Mouse (Mus musculus) kidney, postnatal 4 days (tissue): ENCODE data around the gene Wt1.

Experiments used
- DNase-seq, 2 experiments: peaks; one replicate each; pipeline ENCODE4 v3.0.0; 2021; ENCODE audit warnings: mixed read lengths in 2 of 2

Gene Wt1

GRCm38 (mm10) chr2:105126691-105127530, 582 bp downstream of the Wt1 start:
- peak; percentile 61 to 73 for DNase-seq

- DNase-seq = peak; percentile 43 to 55
Measured at GRCm38 (mm10) chr2:105127531-105128480, 1.5 kb downstream of the Wt1 start.

GRCm38 (mm10) chr2:105128564-105128963, 2.2 kb downstream of the Wt1 start:
- DNase-seq = peak; percentile 32 to 53

GRCm38 (mm10) chr2:105130351-105131060, 4.2 kb downstream of the Wt1 start:
- peak; percentile 67 to 79 for DNase-seq

GRCm38 (mm10) chr2:105131061-105131810, 4.9 kb downstream of the Wt1 start:
- no peak for DNase-seq

- DNase-seq = no peak
Measured at GRCm38 (mm10) chr2:105131811-105132100, 5.4 kb downstream of the Wt1 start.

- DNase-seq = peak; percentile 73 to 83
Measured at GRCm38 (mm10) chr2:105132300-105132699, 6.0 kb downstream of the Wt1 start.

GRCm38 (mm10) chr2:105132933-105133795, 6.8 kb downstream of the Wt1 start:
- peak; percentile 32 to 52 for DNase-seq

GRCm38 (mm10) chr2:105134296-105134695, 8.0 kb downstream of the Wt1 start:
- peak; percentile 49 to 56 for DNase-seq

GRCm38 (mm10) chr2:105139471-105139870, 13.1 kb downstream of the Wt1 start:
- DNase-seq = no peak

- DNase-seq = no peak
Measured at GRCm38 (mm10) chr2:105141371-105141770, 15.0 kb downstream of the Wt1 start.

- DNase-seq = no peak
Measured at GRCm38 (mm10) chr2:105143731-105144130, 17.4 kb downstream of the Wt1 start.

- DNase-seq = no peak
Measured at GRCm38 (mm10) chr2:105151544-105151943, 25.2 kb downstream of the Wt1 start.

- DNase-seq = no peak
Measured at GRCm38 (mm10) chr2:105153046-105153445, 26.7 kb downstream of the Wt1 start.

- no peak for DNase-seq
Measured at GRCm38 (mm10) chr2:105160949-105161348, 34.6 kb downstream of the Wt1 start.

- DNase-seq = no peak
Measured at GRCm38 (mm10) chr2:105162763-105163162, 36.4 kb downstream of the Wt1 start.

GRCm38 (mm10) chr2:105168137-105168536, 41.8 kb downstream of the Wt1 start:
- DNase-seq = no peak

GRCm38 (mm10) chr2:105174254-105174653, 47.9 kb downstream of the Wt1 start:
- no peak for DNase-seq

GRCm38 (mm10) chr2:105178871-105179270, 52.5 kb downstream of the Wt1 start:
- no peak for DNase-seq

GRCm38 (mm10) chr2:105182501-105182900, 56.2 kb downstream of the Wt1 start:
- no peak for DNase-seq

GRCm38 (mm10) chr2:105185140-105185539, 58.8 kb downstream of the Wt1 start:
- no peak for DNase-seq
